Mouse (Mus musculus) gastrocnemius, adult 18-20 months (tissue): ENCODE results near the gene Zfp110. TPM values are rescaled to one million over a fixed set of nuclear protein-coding genes. Genes with fewer than 3 reads are reported as not detected.
"Not testable (repeated sequence)": the region's sequence is repeated elsewhere in the genome, so short reads cannot be mapped to it uniquely, and the experiment has no call there.

Experiments
- DNase-seq: peaks from one replicate; pipeline ENCODE4 v3.0.0; 2021; ENCODE audit warnings: low spot score
- long read RNA-seq, 2 experiments: library from polyadenylated mRNA; stranded (forward); transcript quantifications; one replicate each; pipeline ENCODE4 v2.0.0; 2021
- total RNA-seq, 2 experiments: library from RNA; stranded (reverse); gene quantifications; 2 replicates each; pipeline ENCODE4 v1.2.3; 2021

The Zfp110 gene
- 10 to 100 TPM; 12.3 to 12.6 TPM for total RNA-seq
- long read RNA-seq, experiment 1, transcript Zfp110-201 (8 exons, 3,591 nt): major isoform, 7 of 10 reads
- long read RNA-seq, experiment 1, partial matches to known transcripts: 2 of 10 reads
- long read RNA-seq, experiment 1, other reads (novel, unspliced or antisense): 0 of 10 reads
- long read RNA-seq, experiment 2, transcript Zfp110-201 (8 exons, 3,591 nt): major isoform, 12 of 13 reads
- long read RNA-seq, experiment 2, partial matches to known transcripts: 0 of 13 reads
- long read RNA-seq, experiment 2, other reads (novel, unspliced or antisense): 1 of 13 reads

DNA sequence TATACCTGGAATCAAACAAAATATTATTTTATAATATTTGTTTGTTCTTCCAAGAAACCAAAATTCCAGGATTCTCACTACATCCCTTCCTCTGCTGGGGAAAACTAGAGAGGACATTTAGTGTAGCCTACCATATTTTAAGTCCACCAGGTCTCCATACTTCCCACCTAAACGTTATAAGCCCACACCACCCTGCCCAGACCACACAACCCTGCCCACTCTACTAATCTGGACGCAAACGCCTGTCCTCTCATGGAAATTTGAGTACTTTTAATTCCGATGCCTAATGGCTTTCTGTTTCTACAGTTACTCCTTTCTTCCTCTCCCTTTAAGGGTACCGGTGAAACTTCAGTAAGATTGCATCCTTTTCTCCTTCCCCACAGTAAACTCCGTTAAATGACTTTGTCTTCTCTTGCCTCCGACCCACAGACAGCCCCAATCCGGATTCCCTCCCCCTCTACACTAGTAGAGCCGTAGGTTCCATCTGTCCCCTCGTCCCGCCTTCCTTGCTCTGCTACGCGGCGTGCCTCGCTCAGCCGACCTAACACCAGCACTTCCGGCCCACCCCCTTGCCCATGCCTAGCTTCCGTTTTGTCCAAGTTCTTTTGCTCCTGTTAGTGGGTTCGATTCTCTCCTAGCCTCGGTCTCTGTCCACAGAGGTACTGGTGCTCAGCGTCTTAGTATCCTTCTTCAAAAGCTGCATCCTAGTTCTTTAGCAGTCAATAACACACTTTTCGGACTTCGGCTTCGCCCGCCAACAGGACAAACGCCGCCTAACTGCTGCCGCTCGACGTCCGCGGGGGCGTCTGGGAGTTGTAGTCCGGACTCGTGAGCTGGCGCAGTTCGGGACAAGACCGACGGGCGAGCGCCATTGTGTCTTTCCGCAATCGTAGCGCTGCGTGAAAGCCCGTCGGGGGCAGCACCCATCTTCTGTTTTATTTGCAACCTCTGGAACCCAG is at the start of gene Zfp110:
Gene Zfp110 (plus strand): TSS at position 600 of the 959 bp plus-strand sequence.
- DNase-seq: peak; percentile 90

DNA sequence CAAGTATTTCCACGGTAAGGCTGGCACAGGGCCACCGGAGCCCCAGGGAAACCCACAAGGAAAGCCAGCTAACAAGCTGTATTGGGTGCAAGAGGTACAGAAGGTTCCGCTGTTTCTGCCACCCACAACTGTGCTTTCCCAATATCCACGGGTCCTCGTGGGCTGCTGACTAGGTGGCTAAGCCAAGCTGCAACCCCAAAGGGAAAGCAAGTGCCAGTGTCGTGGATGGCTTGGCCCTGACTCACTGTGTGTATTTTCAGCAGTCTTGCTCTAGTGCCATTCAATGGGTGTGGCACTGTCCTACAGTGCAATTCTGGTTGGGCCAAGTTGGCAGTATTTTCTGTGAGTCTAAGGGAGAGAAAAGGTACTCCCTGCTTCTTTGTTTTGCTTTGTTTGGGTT is 47.2 kb upstream of the Zfp110 start:
- no peak for DNase-seq

DNA sequence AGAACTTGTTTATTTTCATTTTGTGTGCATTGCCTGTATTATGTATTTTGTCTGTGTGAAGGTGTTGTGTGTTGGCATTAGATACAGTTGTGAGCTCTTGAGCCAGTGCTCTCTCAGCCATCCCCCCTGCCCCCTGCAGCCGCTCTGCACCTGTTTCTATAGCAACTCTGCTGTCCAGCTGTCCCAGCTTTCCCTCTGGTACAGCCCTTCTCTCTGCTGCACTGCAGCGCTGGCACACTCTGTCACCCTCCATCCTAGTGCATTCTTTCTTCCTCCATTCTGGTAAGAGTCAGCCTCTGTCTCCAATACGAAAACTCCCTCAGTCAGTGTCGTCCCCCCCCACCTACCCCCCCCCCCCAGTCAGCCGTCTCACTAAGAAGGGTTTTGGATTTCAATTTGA is 46.5 kb upstream of the Zfp110 start:
- no peak for DNase-seq

DNA sequence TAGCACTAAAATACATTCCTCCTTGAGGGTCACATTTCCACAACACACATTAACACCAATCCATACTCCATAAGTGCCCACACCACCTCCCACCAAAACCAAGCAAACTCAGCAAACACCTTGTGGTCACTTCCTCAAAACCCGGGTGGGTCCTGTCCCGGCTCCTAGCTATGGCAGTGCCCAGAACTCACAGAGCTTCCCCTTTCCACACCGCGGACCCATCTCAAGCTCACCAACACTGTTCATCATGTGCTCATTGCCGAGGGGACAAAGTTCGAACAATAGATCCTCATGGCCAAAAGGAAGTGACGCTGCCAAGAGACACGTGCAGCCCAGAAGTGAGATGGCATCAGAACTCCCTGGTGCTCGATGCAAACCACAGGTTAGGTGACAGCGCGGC is 41.9 kb upstream of the Zfp110 start:
- DNase-seq: not testable (repeated sequence)

DNA sequence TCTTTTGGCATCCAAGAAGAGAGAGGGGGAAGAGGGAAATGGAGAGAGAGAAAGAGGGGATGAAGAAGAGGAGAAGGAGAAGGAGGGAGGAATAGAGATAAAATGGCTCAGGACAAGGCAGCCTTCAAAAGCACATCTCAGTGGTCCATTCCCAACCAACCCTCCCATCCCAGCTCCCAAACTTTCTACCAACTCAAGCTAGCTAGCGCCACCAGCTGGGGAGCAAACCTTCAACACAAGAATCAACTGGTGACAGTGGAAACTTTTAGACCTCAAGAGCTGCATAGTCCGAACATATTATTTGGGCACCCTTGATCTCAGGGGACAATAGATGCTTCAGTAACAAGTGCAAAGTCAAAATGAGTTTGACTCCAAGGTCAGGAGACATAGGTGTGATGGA is 36.6 kb upstream of the Zfp110 start:
- no peak for DNase-seq

DNA sequence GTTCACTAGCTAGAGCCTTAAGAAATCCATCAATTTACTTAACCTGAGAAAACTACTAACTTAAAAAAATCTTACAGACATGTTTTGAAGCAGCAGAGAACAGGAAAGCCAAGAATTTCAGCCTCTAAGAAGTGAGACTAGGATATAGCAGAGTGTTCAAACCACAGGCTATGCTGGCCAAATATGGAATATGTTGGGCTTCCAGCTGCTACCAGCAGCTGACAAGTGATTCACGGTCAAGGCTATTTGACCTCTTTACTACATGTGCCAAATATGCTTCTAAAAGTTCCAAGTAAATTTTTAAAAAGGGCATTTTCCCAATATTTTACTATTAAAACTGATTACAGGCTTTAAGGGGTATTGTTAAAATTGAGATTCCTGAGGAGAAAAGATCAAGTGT is 35.0 kb upstream of the Zfp110 start:
- DNase-seq: no peak

DNA sequence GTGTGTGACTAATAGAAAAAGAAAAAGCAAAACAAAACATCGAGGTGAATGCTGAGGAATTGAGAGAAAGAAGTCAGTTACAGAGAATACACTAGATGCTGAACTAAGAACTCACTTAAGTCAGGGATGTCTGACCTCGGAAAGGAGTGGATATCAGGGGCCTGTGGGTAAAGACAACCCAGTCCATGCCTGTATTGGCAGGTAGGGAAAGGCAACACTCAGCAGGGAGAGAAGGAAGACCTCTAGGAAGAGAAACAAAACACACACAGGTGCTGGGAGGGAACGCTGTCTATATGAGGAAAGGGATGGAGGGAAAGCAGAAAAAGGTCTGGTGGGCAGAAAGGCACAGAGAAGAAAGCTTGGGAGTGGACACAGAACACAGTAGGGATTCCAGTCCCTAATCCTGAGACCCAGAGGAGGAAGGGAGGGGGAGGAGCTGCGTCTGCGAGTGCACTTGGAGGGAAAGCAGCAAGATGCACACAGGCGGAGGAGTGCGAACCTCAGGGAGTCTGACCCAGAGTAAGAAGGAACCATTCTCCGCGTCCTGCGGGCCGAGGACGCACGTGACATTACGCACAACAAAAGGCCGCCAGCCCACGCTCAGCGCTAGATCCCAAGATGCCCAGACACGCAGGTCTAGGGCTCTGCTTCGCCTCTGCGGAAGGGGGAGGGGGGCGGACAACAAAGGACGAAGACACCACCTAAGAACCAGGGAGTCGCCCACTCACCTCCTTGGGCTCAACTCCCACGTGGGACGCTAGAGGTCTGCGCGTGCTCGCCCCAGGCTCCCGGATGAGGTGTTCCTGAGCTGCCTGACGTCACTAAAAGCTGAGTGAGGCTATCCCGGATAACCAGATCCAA is 31.5 kb upstream of the Zfp110 start, which contains the start of gene Zscan18:
Gene Zscan18 (minus strand): TSS at position 770 of the 861 bp plus-strand sequence.
- peak; percentile 14 for DNase-seq

DNA sequence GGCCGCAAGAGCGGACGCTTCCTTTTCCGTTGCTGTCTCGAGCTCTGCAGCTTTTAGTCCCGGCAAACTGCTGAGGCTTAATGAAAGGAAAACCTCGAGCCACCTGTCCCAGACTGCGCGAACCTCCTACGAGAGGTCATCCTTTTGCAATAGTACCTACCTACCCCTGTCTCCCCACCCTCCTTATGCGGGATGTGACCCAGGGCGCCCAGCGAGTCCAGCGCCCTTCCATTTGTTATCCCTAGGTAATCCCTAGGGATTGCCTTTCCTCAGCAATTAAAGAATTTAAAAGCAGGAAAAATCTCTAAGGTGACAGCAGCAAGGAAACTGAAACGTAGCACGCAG is 30.9 kb upstream of the Zfp110 start:
- no peak for DNase-seq

DNA sequence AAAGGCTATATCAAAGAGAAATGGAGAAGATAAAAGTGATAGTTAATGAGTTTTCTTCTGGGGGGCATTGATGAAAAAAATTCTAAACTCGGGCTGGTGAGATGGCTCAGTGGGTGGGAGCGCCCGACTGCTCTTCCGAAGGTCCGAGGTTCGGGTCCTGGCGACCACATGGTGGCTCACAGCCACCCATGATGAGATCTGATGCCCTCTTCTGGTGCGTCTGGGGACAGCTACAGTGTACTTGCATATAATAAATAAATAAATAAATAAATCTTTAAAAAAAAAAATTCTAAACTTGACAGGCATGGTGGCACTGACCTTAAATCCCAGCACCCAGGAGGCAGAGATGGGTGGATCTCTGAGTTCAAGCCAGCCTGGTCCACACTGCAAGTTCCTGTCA is 19.0 kb upstream of the Zfp110 start:
- no peak for DNase-seq

DNA sequence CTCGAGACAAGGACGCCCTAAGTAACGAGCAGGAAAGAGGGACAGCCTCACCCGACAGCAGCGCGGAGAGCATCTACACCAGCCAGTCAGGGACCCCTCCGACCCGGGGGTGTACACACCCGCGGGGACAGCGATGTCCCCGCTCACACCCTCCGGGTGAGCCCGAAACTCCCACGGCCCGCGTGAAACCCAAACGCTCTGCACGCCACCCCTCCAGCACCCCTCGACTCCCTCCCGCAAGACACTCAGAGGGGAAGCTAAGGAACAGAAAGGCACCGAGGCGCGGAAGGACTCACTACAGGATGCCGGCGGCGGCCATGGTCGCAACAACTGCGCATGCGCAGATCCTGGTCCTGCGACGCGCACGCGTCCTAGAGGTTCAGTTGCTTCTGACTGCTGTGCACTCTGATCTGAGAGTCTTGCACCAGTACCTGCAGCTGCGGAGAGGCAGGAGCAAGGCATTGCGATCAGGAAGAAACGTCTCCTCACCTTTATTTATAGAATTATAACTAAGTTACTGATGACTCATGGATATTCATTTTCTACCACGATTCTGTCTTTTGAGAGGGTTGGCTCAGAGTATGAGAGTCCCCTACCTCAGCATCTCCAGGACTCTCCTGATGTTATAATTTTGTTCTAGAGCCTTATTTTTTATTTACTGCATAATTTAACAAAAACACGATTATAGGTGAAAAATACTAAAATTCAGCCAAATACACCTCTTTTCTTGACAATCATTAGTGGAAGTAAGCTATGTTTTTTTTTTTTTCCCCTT is 15.9 kb upstream of the Zfp110 start, which contains the start of gene Zfp329:
Gene Zfp329 (minus strand): TSS at position 338 of the 775 bp plus-strand sequence.
- DNase-seq: peak; percentile 83

DNA sequence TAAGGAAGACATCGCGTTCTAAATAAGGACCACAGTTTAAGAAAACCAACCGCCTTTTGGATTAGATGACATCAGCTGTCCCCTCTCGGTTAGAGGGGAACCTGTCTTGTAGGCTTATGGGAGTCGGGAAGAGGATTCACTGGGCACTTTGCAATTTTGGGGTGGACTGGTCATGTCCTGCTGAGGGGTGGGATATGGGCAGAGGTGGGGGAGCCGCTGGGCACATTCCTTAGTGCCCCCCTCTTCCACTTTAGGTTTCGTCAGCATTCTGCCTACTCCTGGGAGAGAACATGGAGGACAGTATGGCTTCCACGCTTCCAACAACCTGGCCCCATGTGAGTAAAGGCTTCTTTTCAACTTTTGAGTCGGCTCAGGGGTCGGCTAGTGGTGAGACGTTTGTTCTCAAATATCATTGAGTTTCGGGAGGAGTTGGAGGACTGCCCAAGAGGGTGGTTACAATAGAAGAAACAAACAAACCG is 671 bp downstream of the Zfp110 start:
- peak; percentile 5 for DNase-seq

DNA sequence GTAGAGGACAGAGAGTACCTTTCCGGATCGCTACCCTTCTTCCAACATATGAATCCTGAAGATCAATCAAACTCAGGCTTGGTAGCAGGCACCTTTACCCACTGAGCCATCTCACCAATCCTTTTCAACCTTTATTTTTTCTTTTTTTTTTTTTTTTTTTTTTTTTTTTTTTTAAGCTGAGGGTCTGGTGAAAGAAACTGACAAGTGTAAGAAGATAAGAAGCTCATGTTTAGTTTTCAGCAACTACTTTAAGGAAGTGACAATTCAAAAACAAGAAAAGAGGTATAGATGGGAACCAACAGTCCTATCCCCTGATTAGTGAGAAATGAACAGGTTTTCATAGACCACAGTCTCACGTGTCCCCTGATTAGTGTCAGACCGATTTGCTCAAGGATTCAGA is 1.2 kb downstream of the Zfp110 start:
- DNase-seq: no peak

DNA sequence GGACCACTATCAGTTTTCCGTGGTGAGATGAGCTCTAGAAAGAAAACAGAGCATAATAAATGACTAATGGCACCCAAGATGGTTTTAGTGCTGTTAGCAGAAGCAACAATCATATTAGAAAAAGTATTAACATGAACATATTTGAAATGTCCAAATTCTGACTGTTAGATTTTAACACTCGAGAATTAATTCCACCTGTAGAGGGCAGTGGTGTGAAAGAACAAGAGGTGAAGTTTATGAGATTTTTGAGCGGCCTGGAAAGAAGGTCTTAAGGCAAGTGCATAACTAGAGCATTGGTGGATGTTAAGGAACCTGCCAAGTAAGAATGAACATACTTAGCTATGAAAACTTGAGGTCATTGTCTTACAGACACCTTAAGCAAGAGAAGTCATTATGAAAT is 39.7 kb downstream of the Zfp110 start:
- peak; percentile 8 for DNase-seq

DNA sequence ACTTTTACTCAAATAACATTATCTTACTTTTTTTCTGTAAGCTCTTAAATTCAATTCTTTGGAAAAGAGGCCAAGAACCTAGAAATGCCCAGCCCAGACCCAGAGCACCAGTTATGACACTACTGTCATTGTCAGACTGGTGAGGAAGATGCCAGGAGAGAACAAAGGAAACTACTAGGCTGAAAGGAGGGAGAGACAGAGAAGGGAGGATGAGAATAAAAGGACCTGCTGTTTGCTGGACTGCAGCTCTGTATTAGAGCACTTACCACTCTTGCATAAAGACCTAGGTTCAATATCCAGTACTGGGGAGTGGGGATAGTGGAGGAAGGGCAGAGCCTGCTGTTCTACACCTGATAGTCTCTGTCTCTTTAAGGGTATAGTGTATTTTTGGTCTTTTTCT is 45.5 kb downstream of the Zfp110 start:
- DNase-seq: no peak

DNA sequence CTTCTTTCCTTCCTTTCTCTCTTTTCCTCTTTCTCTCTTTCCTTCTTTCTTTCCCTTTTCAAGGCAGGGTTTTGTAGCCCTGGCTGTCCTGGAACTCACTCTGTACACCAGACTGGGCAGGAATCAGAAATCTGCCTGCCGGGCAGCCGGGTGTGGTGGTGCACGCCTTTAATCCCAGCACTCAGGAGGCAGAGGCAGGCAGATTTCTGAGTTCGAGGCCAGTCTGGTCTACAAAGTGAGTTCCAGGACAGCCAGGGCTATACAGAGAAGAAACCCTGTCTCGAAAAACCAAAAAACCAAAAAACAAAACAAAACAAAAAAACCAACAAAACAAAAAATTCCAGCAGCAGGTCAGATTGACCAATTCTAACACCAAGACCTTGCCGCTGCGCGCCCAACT is 45.9 kb downstream of the Zfp110 start:
- not testable (repeated sequence) for DNase-seq

DNA sequence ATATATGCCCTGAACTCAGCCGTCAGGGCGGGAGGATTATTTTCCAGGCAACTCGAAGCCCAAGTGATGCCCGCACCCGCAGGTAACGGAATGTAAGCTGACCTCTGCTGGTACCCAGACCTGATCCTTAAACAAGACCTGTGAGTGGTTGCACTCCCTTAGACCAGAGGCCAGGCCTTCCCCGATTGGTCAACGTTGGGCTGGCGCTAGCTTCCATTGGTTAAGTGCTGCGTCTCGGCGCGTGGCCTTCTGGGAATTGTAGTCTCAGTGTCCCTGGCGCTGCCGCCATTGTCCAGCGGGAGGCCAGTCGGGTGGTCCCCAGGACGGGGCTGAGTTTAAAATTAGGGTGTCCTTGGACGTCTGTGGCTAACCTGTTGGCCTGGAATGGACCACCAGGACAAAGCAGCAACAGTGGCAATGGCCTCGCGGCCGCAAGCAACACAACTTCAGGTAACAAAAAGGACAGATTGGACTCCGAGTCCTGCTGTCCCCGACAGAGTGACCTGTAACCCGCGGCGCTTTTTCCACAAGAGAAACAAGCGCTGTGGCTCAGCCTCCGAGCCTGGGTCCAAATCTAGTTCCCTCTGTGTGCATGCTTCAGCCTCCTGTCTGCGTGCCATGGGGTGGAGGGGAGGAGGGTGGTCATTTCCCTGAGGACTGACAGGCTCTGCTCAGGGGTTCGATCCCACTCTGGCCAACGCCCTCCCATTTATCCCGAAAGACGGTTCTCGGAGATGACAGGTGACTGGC is 46.5 kb downstream of the Zfp110 start, which contains the start of gene Zfp128:
Gene Zfp128 (plus strand): TSS at position 267 of the 750 bp plus-strand sequence.
- DNase-seq: peak; percentile 95

DNA sequence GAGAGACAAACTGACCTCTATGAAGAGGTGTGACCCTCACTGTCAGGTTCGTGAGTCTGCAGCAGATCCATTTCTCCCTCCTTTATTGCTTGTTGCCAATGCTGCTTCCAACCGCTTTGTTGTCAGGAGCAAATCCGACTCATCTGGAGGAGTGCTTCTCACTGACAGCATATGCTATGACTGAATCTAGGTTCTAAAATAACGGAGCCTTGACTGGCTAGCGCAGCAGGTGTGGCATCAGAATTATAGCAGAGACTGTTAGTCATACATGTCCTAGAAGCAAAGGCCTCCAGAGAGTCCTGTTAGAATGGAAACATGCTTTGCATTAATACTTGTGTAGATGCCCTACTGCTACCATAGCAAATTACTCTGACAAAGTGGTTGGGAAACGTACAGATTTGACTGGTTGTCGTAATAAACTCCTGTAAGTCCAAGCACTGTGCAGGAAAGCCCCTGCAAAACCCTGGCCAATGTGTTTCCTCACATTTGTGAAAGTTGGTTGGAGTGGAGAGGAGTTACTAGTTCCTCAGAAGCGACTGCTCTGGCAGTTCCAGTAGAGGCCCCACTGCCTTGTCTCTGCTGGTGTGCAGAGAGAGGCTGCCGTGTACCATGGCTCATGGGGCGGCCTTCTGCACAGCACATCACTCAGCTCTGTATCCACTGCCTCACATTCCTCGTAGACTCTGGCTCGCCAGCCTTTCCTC is 52.2 kb downstream of the Zfp110 start:
- DNase-seq: no peak

DNA sequence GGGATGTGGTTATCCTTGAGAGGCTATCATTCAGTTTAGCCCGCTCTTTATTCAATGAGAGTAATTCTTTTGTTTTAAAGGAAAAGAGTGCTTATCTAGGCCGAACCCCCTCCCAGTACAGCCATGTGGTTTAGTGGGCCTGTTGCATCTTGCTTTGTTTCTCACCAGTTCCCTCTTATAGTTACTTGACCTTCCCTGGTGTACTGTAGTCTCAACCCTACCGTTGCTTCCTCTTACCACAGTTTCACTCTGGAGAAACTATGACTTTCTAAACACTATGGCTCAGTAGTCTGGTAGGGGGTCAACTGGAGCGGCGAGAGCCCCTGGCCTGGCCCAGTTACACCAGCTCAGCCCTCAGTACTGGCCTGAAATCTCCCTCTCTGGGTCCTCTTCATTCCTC is 53.0 kb downstream of the Zfp110 start:
- no peak for DNase-seq

DNA sequence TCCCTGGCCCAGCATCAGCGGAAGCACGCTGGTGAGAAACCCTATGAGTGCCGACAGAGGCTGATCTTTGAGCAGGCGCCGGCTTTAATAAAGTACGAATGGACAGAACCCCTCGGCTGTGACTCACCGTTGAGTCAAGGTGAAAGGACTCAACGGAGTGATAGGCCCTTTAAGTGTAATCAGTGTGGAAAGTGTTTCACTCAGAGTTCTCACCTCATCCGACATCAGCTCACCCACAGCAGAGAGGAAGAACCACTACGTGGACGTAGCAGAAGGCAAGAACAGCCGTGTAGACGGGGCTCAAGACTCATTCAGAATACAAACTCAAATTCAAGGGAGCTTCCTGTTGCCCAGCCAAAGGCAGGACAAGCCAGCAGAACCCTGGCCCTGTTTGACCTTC is 56.4 kb downstream of the Zfp110 start:
- DNase-seq: no peak
